Mouse (Mus musculus) bone marrow macrophage, adult 2 months (primary cell): ENCODE data around the gene Recql.

Source experiments
- CTCF ChIP-seq: IDR thresholded peaks from 2 replicates; pipeline ENCODE4 v1.5.1; 2012; ENCODE audit warnings: low read depth, mild to moderate bottlenecking, low read length, moderate library complexity
- POLR2A ChIP-seq: IDR thresholded peaks from 2 replicates; pipeline ENCODE4 v1.6.1; 2012; ENCODE audit warnings: mild to moderate bottlenecking, low read depth, low read length, borderline replicate concordance

- TF ChIP-seq CTCF, result no peak
- no peak for TF ChIP-seq POLR2A
Measured at GRCm38 (mm10) chr6:142365742-142366472, 21.0 kb downstream of the Recql start.
